Mouse (Mus musculus) stomach, postnatal 0 days (tissue): ENCODE results near the gene Zbtb22. TPM values are rescaled to one million over a fixed set of nuclear protein-coding genes. Genes with fewer than 3 reads are reported as not detected.

ENCODE experiments used
- ATAC-seq: fragments of 200-750 bp; cut with Nextera tagmentation; 2 replicates; pipeline ENCODE4 v1.8.0; 2017; ENCODE audit not compliant: low FRiP score, low TSS enrichment
- DNase-seq: peaks from one replicate; pipeline ENCODE4 v3.0.0-alpha.2; 2016; ENCODE audit warnings: low spot score
- H3K27ac ChIP-seq: fragments of 300-500 bp; sonication (generic); replicated peaks from 2 replicates; pipeline ENCODE4 v1.5.1; 2014; ENCODE audit warnings: mild to moderate bottlenecking, control low read depth
- H3K27me3 ChIP-seq: fragments of 300-500 bp; sonication (generic); 2 replicates; pipeline ENCODE4 v1.6.1; 2014; ENCODE audit warnings: low read length; ENCODE audit not compliant: control insufficient read depth, insufficient read depth
- H3K36me3 ChIP-seq: fragments of 300-500 bp; sonication (generic); 2 replicates; pipeline ENCODE4 v1.6.1; 2014; ENCODE audit warnings: low read length, mixed read lengths; ENCODE audit not compliant: control insufficient read depth, insufficient read depth
- H3K4me1 ChIP-seq: fragments of 300-500 bp; sonication (generic); replicated peaks from 2 replicates; pipeline ENCODE4 v1.6.1; 2014; ENCODE audit warnings: antibody characterized with exemption; ENCODE audit not compliant: control insufficient read depth, insufficient read depth
- H3K4me2 ChIP-seq: fragments of 300-500 bp; sonication (generic); replicated peaks from 2 replicates; pipeline ENCODE4 v1.6.1; 2014; ENCODE audit warnings: low read depth, mild to moderate bottlenecking, control low read depth, moderate library complexity
- H3K4me3 ChIP-seq: fragments of 300-500 bp; sonication (generic); 2 replicates; pipeline ENCODE4 v1.5.1; 2014; ENCODE audit warnings: low read depth, low read length, control low read depth
- H3K9ac ChIP-seq: fragments of 300-500 bp; sonication (generic); 2 replicates; pipeline ENCODE4 v1.6.1; 2014; ENCODE audit warnings: mild to moderate bottlenecking, low read length, control low read depth, mixed read lengths
- H3K9me3 ChIP-seq: fragments of 300-500 bp; sonication (generic); 2 replicates; pipeline ENCODE4 v1.6.1; 2016; ENCODE audit warnings: low read length; ENCODE audit not compliant: control insufficient read depth
- CTCF ChIP-seq: IDR thresholded peaks from 2 replicates; pipeline ENCODE4 v1.5.1; 2016; ENCODE audit warnings: antibody characterized with exemption, low read depth, mild to moderate bottlenecking, moderate library complexity
- EP300 ChIP-seq: optimal IDR thresholded peaks from 2 replicates; pipeline ENCODE3; 2016; ENCODE audit warnings: antibody characterized with exemption
- WGBS: fragments of 180-500 bp; shearing (Covaris S2); extraction: QIAGEN DNeasy Blood & Tissue Kit; methylation state at CpG from one replicate; pipeline ENCODE4 v1.1.7; 2014; 5-methylcytosine and 5-hydroxymethylcytosine counted together
- polyA plus RNA-seq: library from polyadenylated mRNA; unstranded; fragments of >200 nt; fragmentation: Nextera tagmentation; extraction: Ambion mirVana; gene quantifications from 2 replicates; pipeline ENCODE4 v1.2.1, GENCODE M21; 2015

Gene Zbtb22
- polyA plus RNA-seq, 1 experiment from 2014 or later = 10.7 TPM

DNA sequence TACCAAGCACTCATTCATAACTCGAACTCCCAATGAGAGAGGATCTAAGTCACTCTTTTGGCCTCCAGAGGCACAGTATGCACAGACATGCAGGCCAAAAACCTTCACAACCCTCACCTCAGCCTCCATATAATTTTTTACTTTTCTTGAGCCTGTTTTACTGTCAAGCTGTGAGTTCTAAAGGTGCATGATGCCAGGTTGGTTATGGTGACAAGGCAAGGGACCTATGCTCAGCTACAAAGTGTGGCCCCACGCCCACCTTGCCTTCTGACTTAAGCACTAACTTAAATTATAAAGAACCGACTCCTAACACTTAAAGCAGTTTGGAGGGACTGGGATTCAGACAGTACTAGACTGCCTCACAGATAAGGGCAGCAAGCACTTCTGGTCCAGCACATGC lies 37.6 kb downstream of the Zbtb22 start:
- ATAC-seq (no peak), DNase-seq (no peak)
- no peak for TF ChIP-seq EP300
- TF ChIP-seq CTCF = no peak
- H3K27ac ChIP-seq = peak overlapping the region; percentile 30; the same call in 1 of the 2 replicates
- peak overlapping the region; percentile 18; the same call in 1 of the 2 replicates for H3K9ac ChIP-seq
- no peaks in the 10 kb centered on the region for H3K27me3 ChIP-seq
- peaks cover 6% of the 10 kb centered on the region for H3K4me1 ChIP-seq
- H3K4me2 ChIP-seq = 0 out of 2 replicates have a peak overlapping the region, but pooled peaks have one; percentile 1
- no peak overlapping the region for H3K4me3 ChIP-seq
- 71% methylated on average over 3 of the region's 3 CpGs for WGBS
- peaks cover 11% of the 10 kb centered on the region for H3K36me3 ChIP-seq
- no peaks in the 10 kb centered on the region for H3K9me3 ChIP-seq

DNA sequence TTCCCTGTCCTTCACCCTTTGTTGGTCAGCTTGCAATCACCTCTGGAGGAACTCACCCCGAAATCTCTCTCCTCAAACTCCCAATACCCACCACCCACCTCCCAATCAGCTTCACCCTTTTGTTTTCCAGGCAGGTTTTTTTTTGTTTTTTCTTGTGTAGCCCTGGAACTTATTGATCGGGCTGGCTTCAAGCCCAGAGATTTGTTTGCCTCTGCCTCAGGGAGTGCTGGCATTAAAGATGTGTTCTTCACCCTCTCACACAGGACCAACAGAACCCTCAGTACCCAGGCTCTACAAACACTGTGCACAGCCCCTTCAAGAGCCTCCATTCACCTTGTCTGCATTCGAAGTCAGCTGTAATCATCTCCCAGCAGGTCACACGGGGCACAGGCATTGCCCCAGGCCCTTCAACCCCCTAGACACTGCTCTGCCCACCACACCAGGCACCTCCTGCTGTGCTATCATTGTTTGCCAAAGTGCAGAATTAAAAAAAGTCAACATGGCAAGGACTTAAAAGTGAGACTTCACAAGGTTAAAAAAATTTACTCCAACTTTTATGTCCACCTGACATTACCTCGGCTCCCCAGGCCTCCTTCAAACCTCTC lies 38.4 kb downstream of the Zbtb22 start:
- peak overlapping the region; percentile 79 for H3K4me2 ChIP-seq
- no peak for TF ChIP-seq EP300
- no peak for TF ChIP-seq CTCF
- peak overlapping the region; percentile 95 for H3K9ac ChIP-seq
- peaks cover 11% of the 10 kb centered on the region for H3K36me3 ChIP-seq
- 31% methylated on average over 5 of the region's 5 CpGs for WGBS
- H3K9me3 ChIP-seq = no peaks in the 10 kb centered on the region
- peak; percentile 37 for DNase-seq
- H3K27ac ChIP-seq = peak overlapping the region; percentile 86
- H3K27me3 ChIP-seq = no peaks in the 10 kb centered on the region
- peak overlapping the region; percentile 56 for H3K4me3 ChIP-seq
- no peak for ATAC-seq
- H3K4me1 ChIP-seq = peaks cover 6% of the 10 kb centered on the region

DNA sequence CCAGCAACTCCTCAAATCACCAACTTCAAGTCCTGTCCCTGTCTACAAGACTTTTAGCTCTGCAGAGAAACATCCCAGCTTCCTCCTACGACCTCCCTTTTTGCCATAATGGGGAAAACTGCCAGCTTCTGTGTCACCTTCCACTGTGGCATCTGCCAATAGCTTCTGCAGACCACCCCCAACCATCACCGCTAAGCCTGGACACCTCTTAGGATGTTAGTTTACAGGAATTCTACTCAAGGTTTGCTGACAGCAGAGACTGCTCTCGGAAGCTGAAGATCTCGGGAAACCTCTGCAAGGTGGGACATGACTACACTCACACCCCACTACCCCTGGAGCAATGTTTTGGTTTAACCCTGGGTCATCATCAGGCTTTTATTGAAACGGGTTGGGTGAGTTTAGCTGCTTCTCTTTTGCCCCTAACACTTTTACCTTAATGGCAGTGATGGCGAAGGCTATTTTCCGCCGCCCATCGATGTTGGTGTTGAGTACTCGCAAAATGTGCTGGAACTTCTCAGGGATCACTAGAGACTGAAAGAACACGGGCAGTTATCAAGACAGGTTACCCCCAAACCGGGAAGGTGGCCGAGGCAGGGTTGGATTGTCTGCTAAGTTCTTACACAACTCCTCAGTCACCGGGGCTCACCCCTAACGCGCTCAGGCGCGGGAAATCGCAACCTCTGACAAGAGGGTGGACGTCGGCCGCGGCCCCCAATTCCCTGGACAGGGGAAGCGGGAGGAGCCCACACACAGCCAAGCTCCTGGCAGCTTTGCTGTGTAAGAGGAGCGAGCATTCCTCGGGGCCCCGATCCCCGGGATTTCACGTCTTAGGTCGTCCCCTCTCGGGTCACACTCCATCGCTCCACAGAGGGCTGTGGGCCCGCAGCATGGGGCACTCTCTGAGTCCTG lies 39.2 kb downstream of the Zbtb22 start:
- Histone ChIP-seq H3K27me3 (no peaks in the 10 kb centered on the region), H3K9ac (peak overlapping the region; percentile 95), H3K36me3 (peaks cover 16% of the 10 kb centered on the region), H3K4me1 (peaks cover 6% of the 10 kb centered on the region), H3K27ac (peak overlapping the region; percentile 86), H3K9me3 (no peaks in the 10 kb centered on the region), H3K4me3 (peak overlapping the region; percentile 56), H3K4me2 (peak overlapping the region; percentile 79)
- DNase-seq (no peak), ATAC-seq (peak; percentile 14)
- TF ChIP-seq EP300 (no peak), CTCF (no peak)
- under 1% methylated on average over 32 of the region's 33 CpGs for WGBS

DNA sequence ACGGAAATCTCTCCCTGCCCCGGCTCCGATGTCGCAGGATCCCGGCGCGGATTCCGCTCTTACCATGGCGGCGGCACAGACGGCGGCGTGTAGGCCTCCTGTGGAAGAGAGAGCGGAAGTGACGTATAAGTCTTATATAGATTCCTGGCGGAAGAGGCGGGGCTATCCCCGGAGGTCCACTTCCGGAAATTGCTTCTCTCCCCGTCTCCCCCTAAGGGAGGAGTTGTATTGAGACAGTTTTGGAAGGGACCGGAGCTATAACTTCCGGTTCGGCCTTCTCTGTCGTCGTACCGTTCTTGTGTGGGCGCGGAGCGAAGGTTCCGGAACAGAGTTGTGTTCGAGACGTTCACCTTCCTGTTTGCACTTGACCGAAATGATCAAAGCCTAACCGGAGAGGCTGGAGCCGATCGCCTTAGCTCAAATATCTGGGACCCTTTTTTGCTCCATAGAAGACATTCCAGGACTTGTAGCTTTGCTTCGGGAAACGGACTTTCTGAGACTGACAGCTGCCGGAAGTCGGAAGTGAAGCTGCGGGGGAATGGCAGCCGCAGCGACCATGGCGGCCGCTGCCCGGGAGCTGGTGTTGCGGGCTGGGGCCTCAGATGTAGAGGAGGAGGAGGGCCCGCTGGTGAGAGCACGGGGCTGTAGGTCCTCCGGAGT lies 40.0 kb downstream of the Zbtb22 start, which contains the start of the genes Vps52 and Rps18:
Gene Vps52 (plus strand): TSS at position 258 of the 660 bp plus-strand sequence.
Gene Rps18 (minus strand): TSS at position 447 of the 660 bp plus-strand sequence.
- DNase-seq (peak; percentile 95), ATAC-seq (peak; percentile 89)
- H3K27me3 ChIP-seq = no peaks in the 10 kb centered on the region
- TF ChIP-seq EP300 = peak; percentile 29
- TF ChIP-seq CTCF = peak; percentile 55
- H3K27ac ChIP-seq = peak within 1 kb of the TSS; percentile 91
- peak within 1 kb of the TSS; percentile 79 for H3K4me2 ChIP-seq
- H3K4me3 ChIP-seq = peak within 1 kb of the TSS; percentile 56
- under 1% methylated on average over 50 of the region's 50 CpGs for WGBS
- H3K9ac ChIP-seq = peak within 1 kb of the TSS; percentile 95
- H3K36me3 ChIP-seq = peaks cover 17% of the 10 kb centered on the region
- H3K9me3 ChIP-seq = no peaks in the 10 kb centered on the region
- H3K4me1 ChIP-seq = peaks cover 2% of the 10 kb centered on the region

DNA sequence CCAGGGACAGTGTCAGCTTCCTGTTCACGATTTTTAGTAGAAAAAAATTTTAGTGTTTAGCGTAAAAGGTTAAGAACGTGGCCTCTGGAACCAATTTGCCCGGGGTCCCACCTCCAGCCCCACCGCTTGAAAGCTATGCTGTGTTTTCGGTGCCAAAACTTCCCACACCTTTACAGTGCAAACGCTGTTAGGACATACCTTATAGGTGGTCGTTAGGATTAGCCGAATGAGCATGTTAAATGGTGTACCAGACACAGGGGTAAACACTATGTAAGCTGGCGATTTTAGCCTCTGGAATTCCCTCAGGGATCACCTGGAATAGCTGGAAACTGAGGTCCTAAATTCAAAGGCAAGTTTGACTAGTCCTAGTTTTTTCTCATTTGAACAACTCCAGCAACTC lies 40.6 kb downstream of the Zbtb22 start:
- H3K9me3 ChIP-seq = no peaks in the 10 kb centered on the region
- 5% methylated on average over 10 of the region's 10 CpGs for WGBS
- peak overlapping the region; percentile 79 for H3K9ac ChIP-seq
- peak overlapping the region; percentile 56 for H3K4me3 ChIP-seq
- H3K27ac ChIP-seq = peak overlapping the region; percentile 91; the same call in 1 of the 2 replicates
- H3K36me3 ChIP-seq = peaks cover 17% of the 10 kb centered on the region
- ATAC-seq = no peak
- no peak for DNase-seq
- no peaks in the 10 kb centered on the region for H3K27me3 ChIP-seq
- TF ChIP-seq EP300 (no peak), CTCF (no peak)
- peak overlapping the region; percentile 72 for H3K4me2 ChIP-seq
- peaks cover 2% of the 10 kb centered on the region for H3K4me1 ChIP-seq
